Comparison of ENCODE assay signal across 9 mouse cellular contexts in the genomic region with DNA sequence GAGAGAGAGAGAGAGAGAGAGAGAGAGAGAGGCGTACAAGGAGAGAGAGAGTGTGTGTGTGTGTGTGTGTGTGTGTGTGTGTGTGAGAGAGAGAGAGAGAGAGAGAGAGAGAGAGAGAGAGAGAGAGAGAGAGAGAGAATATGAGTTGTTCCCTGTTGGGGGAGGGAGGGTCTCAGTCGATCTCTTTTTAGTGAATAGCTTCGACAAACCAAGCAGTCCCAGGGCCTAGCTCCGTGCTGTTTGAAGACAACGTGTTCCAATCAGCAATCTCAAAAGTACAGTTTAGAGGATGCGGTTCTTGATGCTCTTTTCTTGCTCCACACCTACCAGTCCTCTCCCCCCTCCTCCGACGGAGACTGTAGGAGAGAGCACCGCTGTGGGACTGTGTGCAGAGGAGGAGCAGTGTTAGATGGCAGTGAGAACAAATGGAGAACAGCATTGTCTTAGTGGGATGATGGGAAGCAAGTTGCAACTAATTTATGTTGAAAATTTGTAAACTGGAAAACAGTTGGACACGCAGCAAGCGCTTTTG. TPM values are rescaled to one million over a fixed set of nuclear protein-coding genes. Genes with fewer than 3 reads are reported as not detected.
DNase-seq lines count a peak whose midpoint lies in the region; ATAC-seq and TF ChIP-seq lines count a peak whose summit lies in the region.
"Had no signal": no experiment of that assay in that cellular context is flagged by ENCODE, and none has a peak within 500 bp of the region (broad histone marks: within the 10 kb centered on the region; RNA-seq: fewer than 3 reads in every experiment).

No protein-coding gene starts in this region.

- WGBS in lung, postnatal 0 days: 11% methylated on average over 10 of the region's 11 CpGs
- 3% methylated on average over 10 of the region's 11 CpGs for WGBS in hindbrain, embryonic 11.5 days
- 6% methylated on average over 10 of the region's 11 CpGs for WGBS in midbrain, embryonic 12.5 days

- no peaks in the 10 kb centered on the region for H3K36me3 ChIP-seq in lung, postnatal 0 days (ENCODE audit: insufficient read depth, low read length)
- H3K36me3 ChIP-seq in hindbrain, embryonic 11.5 days (ENCODE audit: control insufficient read depth, insufficient read depth, low read length): no peaks in the 10 kb centered on the region
- H3K36me3 ChIP-seq in midbrain, embryonic 12.5 days: no peaks in the 10 kb centered on the region

- peaks cover 75% of the 10 kb centered on the region for H3K27me3 ChIP-seq in lung, postnatal 0 days (replicated peaks; ENCODE audit: insufficient read depth, low read length)
- peaks cover 59% of the 10 kb centered on the region for H3K27me3 ChIP-seq in hindbrain, embryonic 11.5 days (ENCODE audit: control insufficient read depth, insufficient read depth, low read length)
- peaks cover 72% of the 10 kb centered on the region for H3K27me3 ChIP-seq in midbrain, embryonic 12.5 days

- H3K9ac ChIP-seq in lung, postnatal 0 days (replicated peaks; ENCODE audit: low read depth): no peak overlapping the region
- no peak overlapping the region for H3K9ac ChIP-seq in hindbrain, embryonic 11.5 days (ENCODE audit: low read depth, low read length)
- H3K9ac ChIP-seq in midbrain, embryonic 12.5 days (replicated peaks): no peak overlapping the region; the same call in 1 of the 2 replicates

- no peaks in the 10 kb centered on the region for H3K9me3 ChIP-seq in lung, postnatal 0 days (ENCODE audit: low read length)
- H3K9me3 ChIP-seq in hindbrain, embryonic 11.5 days (ENCODE audit: control insufficient read depth, low read length): no peaks in the 10 kb centered on the region
- no peaks in the 10 kb centered on the region for H3K9me3 ChIP-seq in midbrain, embryonic 12.5 days
- H3K9me3 ChIP-seq: megakaryocyte, embryonic 14.5 days had no signal

- H3K4me1 ChIP-seq in lung, postnatal 0 days (ENCODE audit: insufficient read depth, low read depth, low read length): no peaks in the 10 kb centered on the region
- peaks cover 9% of the 10 kb centered on the region; the same call in 1 of the 2 replicates for H3K4me1 ChIP-seq in hindbrain, embryonic 11.5 days (replicated peaks; ENCODE audit: control insufficient read depth, insufficient read depth, low read length)
- H3K4me1 ChIP-seq in midbrain, embryonic 12.5 days: peaks cover 28% of the 10 kb centered on the region

- no peak for TF ChIP-seq EP300 in lung, postnatal 0 days (IDR thresholded peaks at IDR 0.05)

- no peak overlapping the region for H3K4me3 ChIP-seq in lung, postnatal 0 days (ENCODE audit: low read depth, low read length)
- H3K4me3 ChIP-seq in hindbrain, embryonic 11.5 days (ENCODE audit: low read depth, low read length): peak overlapping the region; percentile 37
- peak overlapping the region; percentile 47 for H3K4me3 ChIP-seq in midbrain, embryonic 12.5 days

- TF ChIP-seq CTCF in lung, postnatal 0 days (IDR thresholded peaks at IDR 0.05): no peak

- DNase-seq in lung, postnatal 0 days (ENCODE audit: low spot score): no peak
- DNase-seq in lung, postnatal 10 days: no peak
- DNase-seq in hindbrain, embryonic 11.5 days (ENCODE audit: low spot score): peak; percentile 47
- DNase-seq in urinary bladder, postnatal 25 days (ENCODE audit: low spot score): no peak
- no peak for DNase-seq in testis, postnatal 10 days (ENCODE audit: low spot score)
- DNase-seq in lung, postnatal 25 days (ENCODE audit: low spot score): no peak

- no peak overlapping the region for H3K27ac ChIP-seq in lung, postnatal 0 days (ENCODE audit: low read length)
- H3K27ac ChIP-seq in hindbrain, embryonic 11.5 days (ENCODE audit: low read depth, low read length): no peak overlapping the region
- no peak overlapping the region for H3K27ac ChIP-seq in midbrain, embryonic 12.5 days (replicated peaks)

- no peak for ATAC-seq in lung, postnatal 0 days
- ATAC-seq in hindbrain, embryonic 11.5 days (ENCODE audit: low FRiP score): no peak
- ATAC-seq in midbrain, embryonic 12.5 days (ENCODE audit: low FRiP score, low read depth): peak; percentile 20; the same call in 1 of the 2 replicates

- peak overlapping the region; percentile 55; the same call in 1 of the 2 replicates for H3K4me2 ChIP-seq in lung, postnatal 0 days (replicated peaks; ENCODE audit: low read depth, low read length)
- peak overlapping the region; percentile 74 for H3K4me2 ChIP-seq in hindbrain, embryonic 11.5 days (replicated peaks; ENCODE audit: low read depth, low read length)
- peak overlapping the region; percentile 76 for H3K4me2 ChIP-seq in midbrain, embryonic 12.5 days (replicated peaks)

RNA-seq across cellular contexts. Expression of a gene that starts 0.4 kb away (rescaled TPM):
- polyA plus RNA-seq in lung, postnatal 0 days (2015; fragmentation: Nextera tagmentation; extraction: Ambion mirVana): not detected in 2 replicates
- polyA plus RNA-seq in hindbrain, embryonic 11.5 days (2014; fragmentation: Nextera tagmentation; extraction: Ambion mirVana): 2.3 and 6.2 TPM in 2 replicates
- 16.1 and 22.3 TPM in 2 replicates for polyA plus RNA-seq in midbrain, embryonic 12.5 days (2016; fragmentation: Nextera tagmentation; extraction: Ambion mirVana)
- polyA plus RNA-seq: spleen, adult 2 months had no signal

RNA-seq across cellular contexts. Expression of a gene that starts 19.2 kb away (rescaled TPM):
- not detected in 2 replicates for polyA plus RNA-seq in lung, postnatal 0 days (2015; fragmentation: Nextera tagmentation; extraction: Ambion mirVana)
- polyA plus RNA-seq in hindbrain, embryonic 11.5 days (2014; fragmentation: Nextera tagmentation; extraction: Ambion mirVana): 0.29 and 0.65 TPM in 2 replicates
- 2.6 and 3.5 TPM in 2 replicates for polyA plus RNA-seq in midbrain, embryonic 12.5 days (2016; fragmentation: Nextera tagmentation; extraction: Ambion mirVana)
- polyA plus RNA-seq: spleen, adult 2 months had no signal
